Comparison of ENCODE assay signal across 15 mouse cellular contexts in the genomic region with DNA sequence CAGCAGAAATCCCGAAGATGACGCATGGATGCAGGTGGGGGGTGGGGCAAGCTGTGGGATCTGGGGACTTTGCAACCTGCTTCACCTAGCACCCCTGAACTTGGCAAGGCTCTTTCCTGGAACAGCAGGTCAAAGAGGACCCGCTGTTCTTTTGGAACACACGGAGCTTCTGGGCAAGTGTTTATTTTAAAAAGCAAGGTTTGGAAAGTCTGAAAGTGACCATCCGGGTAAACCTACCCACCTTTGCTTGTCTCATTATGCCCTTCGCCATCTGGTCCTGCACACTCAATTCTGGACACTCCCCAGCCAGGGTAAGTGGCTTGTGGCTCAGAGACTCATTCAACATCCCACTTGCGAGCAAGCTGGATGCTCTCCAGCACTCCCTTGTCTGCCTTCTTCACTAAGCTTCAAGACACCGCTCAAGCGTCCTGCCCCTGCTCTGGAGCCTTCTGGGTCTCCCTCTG. TPM values are rescaled to one million over a fixed set of nuclear protein-coding genes. Genes with fewer than 3 reads are reported as not detected.
DNase-seq lines count a peak whose midpoint lies in the region; ATAC-seq and TF ChIP-seq lines count a peak whose summit lies in the region.
"Had no signal": no experiment of that assay in that cellular context is flagged by ENCODE, and none has a peak within 500 bp of the region (broad histone marks: within the 10 kb centered on the region; RNA-seq: fewer than 3 reads in every experiment).

No protein-coding gene starts in this region.

- peak; percentile 47 for DNase-seq in lung, embryonic 14.5 days
- DNase-seq in lung, adult 18-20 months = no peak
- DNase-seq in cerebellum, adult 11-12 months = peak; percentile 78
- peak; percentile 93 to 94 for DNase-seq in cerebellum, postnatal 10 days
- no peak for DNase-seq in embryonic facial prominence, embryonic 10.5 days (ENCODE audit: low spot score)
- DNase-seq in embryo, embryonic 10 days (ENCODE audit: low spot score) = no peak
- DNase-seq: heart, adult 18-20 months; spleen, adult 18-20 months; thymus, adult 2 months had no signal

- 65% methylated on average over 9 of the region's 9 CpGs for WGBS in lung, embryonic 14.5 days
- 84% methylated on average over 9 of the region's 9 CpGs for WGBS in forebrain, embryonic 13.5 days
- 88% methylated on average over 9 of the region's 9 CpGs for WGBS in embryonic facial prominence, embryonic 10.5 days

- no peak overlapping the region for H3K9ac ChIP-seq in lung, embryonic 14.5 days
- no peak overlapping the region for H3K9ac ChIP-seq in forebrain, embryonic 13.5 days
- H3K9ac ChIP-seq: heart, embryonic 15.5 days; lung, embryonic 15.5 days; midbrain, embryonic 15.5 days had no signal

- H3K9me3 ChIP-seq in lung, embryonic 14.5 days (ENCODE audit: low read depth, low read length) = no peaks in the 10 kb centered on the region
- H3K9me3 ChIP-seq in forebrain, embryonic 13.5 days (replicated peaks) = no peaks in the 10 kb centered on the region
- no peaks in the 10 kb centered on the region for H3K9me3 ChIP-seq in embryonic facial prominence, embryonic 10.5 days
- H3K9me3 ChIP-seq: heart, embryonic 15.5 days; lung, embryonic 15.5 days; midbrain, embryonic 15.5 days had no signal

- H3K4me2 ChIP-seq in lung, embryonic 14.5 days = no peak overlapping the region
- H3K4me2 ChIP-seq in forebrain, embryonic 13.5 days = no peak overlapping the region
- H3K4me2 ChIP-seq: heart, embryonic 15.5 days; lung, embryonic 15.5 days; midbrain, embryonic 15.5 days had no signal

- H3K36me3 ChIP-seq in lung, embryonic 14.5 days (ENCODE audit: insufficient read depth) = no peaks in the 10 kb centered on the region
- no peaks in the 10 kb centered on the region for H3K36me3 ChIP-seq in forebrain, embryonic 13.5 days (ENCODE audit: poor library complexity, severe bottlenecking)
- H3K36me3 ChIP-seq in embryonic facial prominence, embryonic 10.5 days (replicated peaks) = no peaks in the 10 kb centered on the region
- H3K36me3 ChIP-seq: heart, embryonic 15.5 days; lung, embryonic 15.5 days; midbrain, embryonic 15.5 days had no signal

- H3K27ac ChIP-seq in lung, embryonic 14.5 days (ENCODE audit: low read depth) = no peak overlapping the region
- H3K27ac ChIP-seq in forebrain, embryonic 13.5 days = no peak overlapping the region
- no peak overlapping the region for H3K27ac ChIP-seq in embryonic facial prominence, embryonic 10.5 days (replicated peaks)
- H3K27ac ChIP-seq: heart, embryonic 15.5 days; left cerebral cortex, adult 2 months; midbrain, embryonic 15.5 days had no signal

- ATAC-seq in lung, embryonic 14.5 days (ENCODE audit: insufficient read depth) = no peak
- no peak for ATAC-seq in forebrain, embryonic 13.5 days
- ATAC-seq: intestine, embryonic 16.5 days; midbrain, embryonic 15.5 days had no signal

- TF ChIP-seq CTCF in lung, embryonic 14.5 days (IDR thresholded peaks at IDR 0.05; ENCODE audit: low read depth) = no peak

- H3K4me1 ChIP-seq in lung, embryonic 14.5 days (ENCODE audit: insufficient read depth) = peaks cover 13% of the 10 kb centered on the region; the same call in 1 of the 2 replicates
- H3K4me1 ChIP-seq in forebrain, embryonic 13.5 days = peaks cover 15% of the 10 kb centered on the region
- H3K4me1 ChIP-seq in embryonic facial prominence, embryonic 10.5 days = peaks cover 11% of the 10 kb centered on the region

- no peaks in the 10 kb centered on the region for H3K27me3 ChIP-seq in lung, embryonic 14.5 days (ENCODE audit: insufficient read depth, low read length)
- no peaks in the 10 kb centered on the region for H3K27me3 ChIP-seq in forebrain, embryonic 13.5 days
- H3K27me3 ChIP-seq in embryonic facial prominence, embryonic 10.5 days (replicated peaks; ENCODE audit: low read depth, poor library complexity, severe bottlenecking) = 0 out of 2 replicates have a peak, but pooled peaks cover 8% of the 10 kb centered on the region
- H3K27me3 ChIP-seq: heart, embryonic 15.5 days; lung, embryonic 15.5 days; midbrain, embryonic 15.5 days had no signal

- no peak overlapping the region for H3K4me3 ChIP-seq in lung, embryonic 14.5 days (ENCODE audit: low read depth, low read length)
- no peak overlapping the region for H3K4me3 ChIP-seq in forebrain, embryonic 13.5 days
- H3K4me3 ChIP-seq in embryonic facial prominence, embryonic 10.5 days = no peak overlapping the region
- H3K4me3 ChIP-seq: heart, embryonic 15.5 days; left cerebral cortex, adult 2 months; lung, embryonic 15.5 days; midbrain, embryonic 15.5 days had no signal

RNA-seq across cellular contexts. Expression of gene Plxnc1, which starts 10.5 kb away (rescaled TPM):
- polyA plus RNA-seq in lung, embryonic 14.5 days (2014; fragmentation: Nextera tagmentation; extraction: Ambion mirVana) = 10.9 and 11.7 TPM in 2 replicates
- 7.2 and 8.3 TPM in 2 replicates for polyA plus RNA-seq in forebrain, embryonic 13.5 days (2015; fragmentation: Nextera tagmentation; extraction: Ambion mirVana)
- polyA plus RNA-seq in embryonic facial prominence, embryonic 10.5 days (2016; fragmentation: Nextera tagmentation; extraction: Ambion mirVana) = 1.1 and 1.3 TPM in 2 replicates

Comparison
In these comparisons a context has a peak if more than half of its experiments do, and no peak if none do; other contexts are left out.
1. DNase-seq: peak in lung, embryonic 14.5 days (single experiment), cerebellum, adult 11-12 months (single experiment) and cerebellum, postnatal 10 days (2 of 2); none in lung, adult 18-20 months (0 of 2), embryonic facial prominence, embryonic 10.5 days (single experiment) and embryo, embryonic 10 days (single experiment).